Mouse (Mus musculus) olfactory bulb, adult 2 months (tissue): ENCODE results near the gene Unc13c.

Experiments used
- CTCF ChIP-seq: fragments of 200-500 bp; IDR thresholded peaks from 2 replicates; pipeline ENCODE4 v1.5.1; 2012; ENCODE audit warnings: low read depth, mild to moderate bottlenecking, low read length, moderate library complexity; ENCODE audit not compliant: insufficient read depth
- POLR2A ChIP-seq: fragments of 200-500 bp; IDR thresholded peaks from 2 replicates; pipeline ENCODE4 v1.6.1; 2012; ENCODE audit warnings: mild to moderate bottlenecking, low read depth, low read length, moderate library complexity; ENCODE audit not compliant: insufficient read depth

DNA sequence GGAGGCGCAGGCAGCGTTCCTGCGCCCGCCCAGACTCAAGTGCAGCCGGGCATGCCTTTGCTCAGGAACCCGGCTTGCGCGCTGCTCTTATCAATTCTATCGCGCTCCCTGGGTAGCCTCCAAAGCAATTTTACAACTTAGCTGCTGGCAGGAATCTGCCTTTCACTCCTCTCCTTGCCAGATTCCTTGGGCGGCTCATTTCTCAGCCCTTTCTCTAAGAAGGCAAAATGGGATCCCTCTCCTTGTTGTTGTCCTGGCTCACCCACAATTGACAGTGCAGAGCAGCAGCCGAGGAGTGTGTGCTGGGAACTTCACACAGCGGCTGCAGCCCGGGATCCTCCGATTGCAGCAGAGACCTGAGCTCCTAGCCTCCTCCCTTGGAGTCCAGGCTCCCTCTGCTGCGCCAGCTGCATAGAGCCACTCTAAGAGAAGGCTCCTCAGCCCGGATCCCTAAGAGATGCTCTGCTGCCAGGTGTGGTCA, at the start of gene Unc13c:
- TF ChIP-seq CTCF (no peak), POLR2A (no peak)
